Mouse (Mus musculus) embryonic facial prominence, embryonic 12.5 days (tissue): Measurements from ENCODE around the gene Tcf7l1. TPM values are rescaled to one million over a fixed set of nuclear protein-coding genes. Genes with fewer than 3 reads are reported as not detected.

Source experiments
- ATAC-seq: fragments of 200-750 bp; cut with Nextera tagmentation; 2 replicates; pipeline ENCODE4 v1.8.0; 2017; ENCODE audit not compliant: insufficient number of reproducible peaks, insufficient read depth, low FRiP score, low TSS enrichment
- H3K27ac ChIP-seq: fragments of 300-500 bp; sonication (generic); 2 replicates; pipeline ENCODE4 v1.5.1; 2016; ENCODE audit warnings: mild to moderate bottlenecking
- H3K27me3 ChIP-seq: fragments of 300-500 bp; sonication (generic); 2 replicates; pipeline ENCODE4 v1.6.1; 2016; ENCODE audit warnings: mild to moderate bottlenecking, moderate library complexity
- H3K36me3 ChIP-seq: fragments of 300-500 bp; sonication (generic); 2 replicates; pipeline ENCODE4 v1.6.1; 2016; ENCODE audit warnings: mild to moderate bottlenecking
- H3K4me1 ChIP-seq: fragments of 300-500 bp; sonication (generic); 2 replicates; pipeline ENCODE4 v1.6.1; 2016
- H3K4me2 ChIP-seq: fragments of 300-500 bp; sonication (generic); replicated peaks from 2 replicates; pipeline ENCODE4 v1.6.1; 2016; ENCODE audit warnings: mild to moderate bottlenecking, moderate library complexity
- H3K4me3 ChIP-seq: fragments of 300-500 bp; sonication (generic); 2 replicates; pipeline ENCODE4 v1.5.1; 2016; ENCODE audit warnings: mild to moderate bottlenecking
- H3K9ac ChIP-seq: fragments of 300-500 bp; sonication (generic); 2 replicates; pipeline ENCODE4 v1.6.1; 2016; ENCODE audit warnings: mild to moderate bottlenecking, moderate library complexity
- H3K9me3 ChIP-seq: fragments of 300-500 bp; sonication (generic); 2 replicates; pipeline ENCODE4 v1.6.1; 2016; ENCODE audit warnings: mild to moderate bottlenecking, moderate library complexity
- WGBS: fragments of 180-500 bp; shearing (Covaris S2); methylation state at CpG from one replicate; pipeline ENCODE4 v1.1.7; 2016; 5-methylcytosine and 5-hydroxymethylcytosine counted together
- polyA plus RNA-seq: library from polyadenylated mRNA; unstranded; fragments of >200 nt; fragmentation: Nextera tagmentation; extraction: Ambion mirVana; gene quantifications from 2 replicates; pipeline ENCODE4 v1.2.1, GENCODE M21; 2016

Tcf7l1 gene
- polyA plus RNA-seq, 1 experiment from 2014 or later: 53.1 TPM

- no peaks in the 10 kb centered on the region for H3K9me3 ChIP-seq
- peaks cover 72% of the 10 kb centered on the region for H3K4me1 ChIP-seq
- peak overlapping the region; percentile 30 for H3K4me3 ChIP-seq
- peak overlapping the region; percentile 91 for H3K27ac ChIP-seq
- peak overlapping the region; percentile 53 for H3K4me2 ChIP-seq
- WGBS: 11% methylated on average over 11 of the region's 11 CpGs
- peak; percentile 39 for ATAC-seq
- H3K9ac ChIP-seq: peak overlapping the region; percentile 44; the same call in 1 of the 2 replicates
- no peaks in the 10 kb centered on the region for H3K27me3 ChIP-seq
- H3K36me3 ChIP-seq: no peaks in the 10 kb centered on the region
Measured at GRCm38 (mm10) chr6:72677510-72678220, 111.4 kb downstream of the Tcf7l1 start.

GRCm38 (mm10) chr6:72677079-72677478 lies 112.0 kb downstream of the Tcf7l1 start:
- H3K9me3 ChIP-seq: no peaks in the 10 kb centered on the region
- 0 out of 2 replicates have a peak overlapping the region, but pooled peaks have one; percentile 44 for H3K9ac ChIP-seq
- H3K27ac ChIP-seq: peak overlapping the region; percentile 91
- no peaks in the 10 kb centered on the region for H3K36me3 ChIP-seq
- 9% methylated on average over 10 of the region's 10 CpGs for WGBS
- peak overlapping the region; percentile 53 for H3K4me2 ChIP-seq
- no peaks in the 10 kb centered on the region for H3K27me3 ChIP-seq
- H3K4me1 ChIP-seq: peaks cover 74% of the 10 kb centered on the region
- ATAC-seq: peak; percentile 24; the same call in 1 of the 2 replicates
- peak overlapping the region; percentile 30 for H3K4me3 ChIP-seq

- H3K9me3 ChIP-seq: no peaks in the 10 kb centered on the region
- no peak overlapping the region for H3K4me3 ChIP-seq
- H3K27ac ChIP-seq: peak overlapping the region; percentile 91
- WGBS: 38% methylated on average over 2 of the region's 2 CpGs
- H3K27me3 ChIP-seq: no peaks in the 10 kb centered on the region
- H3K36me3 ChIP-seq: no peaks in the 10 kb centered on the region
- no peak overlapping the region for H3K9ac ChIP-seq
- H3K4me1 ChIP-seq: peaks cover 67% of the 10 kb centered on the region
- no peak for ATAC-seq
- peak overlapping the region; percentile 53 for H3K4me2 ChIP-seq
Measured at GRCm38 (mm10) chr6:72676376-72676775, 112.7 kb downstream of the Tcf7l1 start.

- Histone ChIP-seq H3K36me3 (no peaks in the 10 kb centered on the region), H3K9ac (no peak overlapping the region), H3K4me3 (no peak overlapping the region), H3K4me2 (no peak overlapping the region), H3K4me1 (peaks cover 55% of the 10 kb centered on the region), H3K27ac (peak overlapping the region; percentile 72), H3K27me3 (no peaks in the 10 kb centered on the region), H3K9me3 (no peaks in the 10 kb centered on the region)
- no peak for ATAC-seq
Measured at GRCm38 (mm10) chr6:72673751-72674150, 115.3 kb downstream of the Tcf7l1 start.

GRCm38 (mm10) chr6:72671129-72671528 lies 117.9 kb downstream of the Tcf7l1 start:
- no peak overlapping the region for H3K4me3 ChIP-seq
- H3K4me2 ChIP-seq: no peak overlapping the region
- H3K27ac ChIP-seq: no peak overlapping the region
- no peak for ATAC-seq
- 77% methylated on average over 8 of the region's 8 CpGs for WGBS
- H3K4me1 ChIP-seq: peaks cover 42% of the 10 kb centered on the region
- no peaks in the 10 kb centered on the region for H3K9me3 ChIP-seq
- H3K9ac ChIP-seq: no peak overlapping the region
- H3K27me3 ChIP-seq: no peaks in the 10 kb centered on the region
- H3K36me3 ChIP-seq: no peaks in the 10 kb centered on the region

- Histone ChIP-seq H3K27me3 (no peaks in the 10 kb centered on the region), H3K27ac (no peak overlapping the region), H3K4me3 (no peak overlapping the region), H3K36me3 (no peaks in the 10 kb centered on the region), H3K9me3 (no peaks in the 10 kb centered on the region), H3K4me1 (peaks cover 41% of the 10 kb centered on the region), H3K9ac (no peak overlapping the region), H3K4me2 (no peak overlapping the region)
- ATAC-seq: no peak
- 70% methylated on average over 4 of the region's 4 CpGs for WGBS
Measured at GRCm38 (mm10) chr6:72667021-72667420, 122.0 kb downstream of the Tcf7l1 start.

GRCm38 (mm10) chr6:72664290-72664689 lies 124.8 kb downstream of the Tcf7l1 start:
- H3K36me3 ChIP-seq: no peaks in the 10 kb centered on the region
- H3K4me2 ChIP-seq: no peak overlapping the region
- no peak overlapping the region for H3K9ac ChIP-seq
- no peaks in the 10 kb centered on the region for H3K9me3 ChIP-seq
- 65% methylated on average over 8 of the region's 8 CpGs for WGBS
- H3K4me3 ChIP-seq: no peak overlapping the region
- H3K27me3 ChIP-seq: no peaks in the 10 kb centered on the region
- ATAC-seq: no peak
- peak overlapping the region; percentile 24; the same call in 1 of the 2 replicates for H3K27ac ChIP-seq
- peaks cover 56% of the 10 kb centered on the region for H3K4me1 ChIP-seq

- Histone ChIP-seq H3K4me3 (no peak overlapping the region), H3K4me2 (no peak overlapping the region), H3K9me3 (no peaks in the 10 kb centered on the region), H3K27me3 (no peaks in the 10 kb centered on the region), H3K9ac (no peak overlapping the region), H3K27ac (peak overlapping the region; percentile 83), H3K36me3 (no peaks in the 10 kb centered on the region), H3K4me1 (peaks cover 49% of the 10 kb centered on the region)
- 16% methylated on average over 1 of the region's 1 CpGs for WGBS
- no peak for ATAC-seq
Measured at GRCm38 (mm10) chr6:72663000-72663399, 126.1 kb downstream of the Tcf7l1 start.

- Histone ChIP-seq H3K4me2 (no peak overlapping the region), H3K9me3 (no peaks in the 10 kb centered on the region), H3K27me3 (no peaks in the 10 kb centered on the region), H3K27ac (peak overlapping the region; percentile 57; the same call in 1 of the 2 replicates), H3K4me1 (peaks cover 63% of the 10 kb centered on the region), H3K36me3 (no peaks in the 10 kb centered on the region), H3K9ac (no peak overlapping the region), H3K4me3 (no peak overlapping the region)
- WGBS: 71% methylated on average over 6 of the region's 6 CpGs
- ATAC-seq: no peak; the same call in 1 of the 2 replicates
Measured at GRCm38 (mm10) chr6:72660391-72660720, 128.7 kb downstream of the Tcf7l1 start.

GRCm38 (mm10) chr6:72659717-72660390 lies 129.2 kb downstream of the Tcf7l1 start:
- Histone ChIP-seq H3K4me1 (peaks cover 66% of the 10 kb centered on the region), H3K4me3 (no peak overlapping the region), H3K9me3 (no peaks in the 10 kb centered on the region), H3K4me2 (no peak overlapping the region), H3K27ac (0 out of 2 replicates have a peak overlapping the region, but pooled peaks have one; percentile 57), H3K27me3 (no peaks in the 10 kb centered on the region), H3K9ac (no peak overlapping the region), H3K36me3 (no peaks in the 10 kb centered on the region)
- ATAC-seq: no peak
- WGBS: 80% methylated on average over 8 of the region's 8 CpGs

GRCm38 (mm10) chr6:72658006-72658405 lies 131.0 kb downstream of the Tcf7l1 start:
- H3K4me1 ChIP-seq: peaks cover 71% of the 10 kb centered on the region
- no peaks in the 10 kb centered on the region for H3K27me3 ChIP-seq
- H3K27ac ChIP-seq: 0 out of 2 replicates have a peak overlapping the region, but pooled peaks have one; percentile 41
- 57% methylated on average over 3 of the region's 3 CpGs for WGBS
- no peaks in the 10 kb centered on the region for H3K36me3 ChIP-seq
- H3K4me2 ChIP-seq: no peak overlapping the region
- H3K9ac ChIP-seq: no peak overlapping the region
- H3K9me3 ChIP-seq: no peaks in the 10 kb centered on the region
- no peak for ATAC-seq
- no peak overlapping the region for H3K4me3 ChIP-seq

- Histone ChIP-seq H3K4me2 (peak overlapping the region; percentile 47), H3K9ac (no peak overlapping the region), H3K4me1 (peaks cover 59% of the 10 kb centered on the region), H3K27me3 (no peaks in the 10 kb centered on the region), H3K27ac (peak overlapping the region; percentile 92), H3K36me3 (peaks cover 2% of the 10 kb centered on the region; the same call in 1 of the 2 replicates), H3K4me3 (no peak overlapping the region), H3K9me3 (no peaks in the 10 kb centered on the region)
- ATAC-seq: no peak
- WGBS: 73% methylated on average over 7 of the region's 7 CpGs
Measured at GRCm38 (mm10) chr6:72656053-72656442, 133.0 kb downstream of the Tcf7l1 start.
